Mouse (Mus musculus) ES-E14 (cell line): Measurements from ENCODE around the gene Zcchc8.

Experiments used
- CHD2 ChIP-seq: IDR thresholded peaks from 2 replicates; pipeline ENCODE4 v1.6.1; 2014; ENCODE audit warnings: mild to moderate bottlenecking, low read depth, low read length, inconsistent platforms
- ZNF384 ChIP-seq: IDR thresholded peaks from 2 replicates; pipeline ENCODE4 v1.6.1; 2012; ENCODE audit warnings: low read depth, low read length, inconsistent platforms

DNA sequence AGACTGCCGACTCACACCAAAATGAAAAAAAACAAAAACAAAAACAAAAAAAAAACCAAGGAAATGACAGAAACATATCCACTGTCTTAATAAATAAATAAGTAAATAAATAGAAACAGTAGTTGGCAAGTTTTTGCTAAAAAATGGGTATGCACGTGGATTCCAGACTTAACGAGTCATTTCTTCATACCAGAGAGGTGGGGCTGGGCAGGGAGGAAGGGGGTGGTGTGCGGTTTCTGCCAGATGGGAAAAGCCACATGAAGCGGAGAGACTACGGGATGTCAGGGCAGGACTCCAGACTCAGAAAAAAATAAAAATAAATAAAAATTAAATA, 37.9 kb downstream of the Zcchc8 start:
- TF ChIP-seq ZNF384 (no peak), CHD2 (no peak)
